Mouse (Mus musculus) layer of hippocampus, adult 2 months (tissue): ENCODE measurements around the gene Ctnnb1. TPM values are rescaled to one million over a fixed set of nuclear protein-coding genes. Genes with fewer than 3 reads are reported as not detected.

Experiments
- DNase-seq, 2 experiments: peaks; one replicate each; pipeline ENCODE4 v3.0.0; 2022; ENCODE audit warnings: low spot score in 2 of 2
- H3K27ac ChIP-seq: fragments of 200-600 bp; 2 replicates; pipeline ENCODE4 v1.8.1; 2022
- H3K4me3 ChIP-seq: fragments of 200-600 bp; 2 replicates; pipeline ENCODE4 v1.8.1; 2022; ENCODE audit warnings: mild to moderate bottlenecking
- CTCF ChIP-seq: fragments of 200-600 bp; conservative IDR thresholded peaks from 2 replicates; pipeline ENCODE4 v1.8.1; 2022; ENCODE audit warnings: antibody characterized with exemption, mild to moderate bottlenecking, moderate library complexity
- total RNA-seq, 2 experiments: library from RNA; stranded (reverse); gene quantifications; 2 replicates each; pipeline ENCODE4 v1.2.3; 2021

Gene Ctnnb1
- total RNA-seq, 2 experiments from 2014 or later: 513 to 546 TPM

- H3K27ac ChIP-seq: peak overlapping the region; percentile 84
- no peak for TF ChIP-seq CTCF
- DNase-seq: peak; percentile 95 to 99
- peak overlapping the region; percentile 53 for H3K4me3 ChIP-seq
These were observed 4.0 kb downstream of the Ctnnb1 start for GRCm38 (mm10) chr9:120932797-120933586.

- no peak for DNase-seq
- TF ChIP-seq CTCF: no peak
- Histone ChIP-seq H3K4me3 (peak overlapping the region; percentile 88), H3K27ac (peak overlapping the region; percentile 86)
These were observed 4.5 kb downstream of the Ctnnb1 start for GRCm38 (mm10) chr9:120933587-120933885.

DNA sequence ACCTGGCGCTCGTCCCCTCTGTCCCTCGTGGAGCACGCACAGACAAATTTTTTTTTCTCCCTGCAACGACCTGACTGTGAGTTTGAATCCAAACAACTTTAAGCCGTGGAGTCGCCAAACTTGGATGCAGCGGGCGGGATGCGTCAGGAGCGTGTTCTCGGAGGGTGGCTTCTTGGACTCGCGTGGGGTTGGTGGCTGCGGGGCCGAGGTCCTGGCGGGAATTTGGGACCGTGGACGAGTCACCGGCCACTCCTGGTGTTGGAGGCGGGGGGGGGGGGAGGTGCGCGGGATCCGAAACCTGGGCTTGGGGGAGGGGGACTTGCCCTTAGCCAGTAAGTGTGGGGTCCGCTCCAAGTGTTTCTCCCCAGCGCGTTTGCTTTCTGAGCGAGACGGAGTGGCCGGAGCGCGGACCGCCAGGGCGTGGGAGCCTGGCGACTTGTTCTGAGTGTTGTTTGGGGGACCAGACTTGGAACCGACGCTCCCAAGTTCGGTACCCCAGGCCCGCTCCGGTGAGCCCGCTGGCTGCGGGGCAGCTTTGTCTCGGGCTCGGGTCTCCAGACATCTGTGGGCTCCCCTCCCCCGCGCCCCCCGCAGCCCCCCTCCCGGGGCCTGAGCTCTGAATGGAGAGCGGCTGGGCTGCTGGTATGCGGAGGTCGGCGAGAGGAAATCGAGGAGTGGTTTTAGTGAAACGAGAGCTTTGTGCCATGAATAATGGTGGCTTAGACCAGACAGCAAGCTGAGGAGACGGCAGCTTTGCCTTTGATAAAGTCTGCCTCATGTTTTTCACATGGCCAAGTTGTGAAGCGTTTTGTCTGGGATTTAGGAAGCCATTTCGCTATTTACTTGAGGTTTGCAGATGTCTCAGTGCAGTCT lies 5.1 kb downstream of the Ctnnb1 start:
- H3K27ac ChIP-seq: peak overlapping the region; percentile 86
- DNase-seq: no peak
- peak overlapping the region; percentile 88 for H3K4me3 ChIP-seq
- no peak for TF ChIP-seq CTCF

GRCm38 (mm10) chr9:120934821-120935633 lies 6.0 kb downstream of the Ctnnb1 start:
- Histone ChIP-seq H3K27ac (peak overlapping the region; percentile 86), H3K4me3 (peak overlapping the region; percentile 88)
- no peak for DNase-seq
- TF ChIP-seq CTCF: no peak

GRCm38 (mm10) chr9:120935634-120935922 lies 6.6 kb downstream of the Ctnnb1 start:
- no peak for TF ChIP-seq CTCF
- Histone ChIP-seq H3K27ac (peak overlapping the region; percentile 86; the same call in 1 of the 2 replicates), H3K4me3 (peak overlapping the region; percentile 88)
- no peak for DNase-seq

GRCm38 (mm10) chr9:120936351-120936750 lies 7.3 kb downstream of the Ctnnb1 start:
- H3K27ac ChIP-seq: peak overlapping the region; percentile 21; the same call in 1 of the 2 replicates
- H3K4me3 ChIP-seq: peak overlapping the region; percentile 88
- peak; percentile 53 to 61 for DNase-seq
- peak; percentile 88 for TF ChIP-seq CTCF

GRCm38 (mm10) chr9:120940858-120941257 lies 11.8 kb downstream of the Ctnnb1 start:
- Histone ChIP-seq H3K27ac (no peak overlapping the region), H3K4me3 (no peak overlapping the region)
- DNase-seq: no peak
- no peak for TF ChIP-seq CTCF

DNA sequence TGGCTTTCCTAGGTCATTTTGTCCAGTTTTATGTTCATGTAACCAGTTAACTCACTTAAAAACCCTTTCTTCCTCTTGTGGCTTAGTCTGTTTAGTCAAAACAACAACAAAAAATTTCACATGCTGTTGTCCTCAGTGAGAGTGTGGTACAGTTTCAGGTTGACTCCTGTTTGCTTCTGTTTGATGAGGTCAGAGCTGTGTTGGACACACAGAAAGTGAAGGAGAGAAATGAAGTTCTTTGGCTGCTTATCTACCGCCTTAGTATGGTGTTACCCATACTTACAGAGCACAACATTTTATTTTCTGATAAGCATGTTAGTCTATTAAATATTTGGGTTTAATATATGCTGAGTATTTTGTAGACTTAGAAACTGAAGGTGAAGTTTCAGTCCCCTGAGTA lies 14.7 kb downstream of the Ctnnb1 start:
- Histone ChIP-seq H3K27ac (no peak overlapping the region), H3K4me3 (no peak overlapping the region)
- TF ChIP-seq CTCF: no peak
- DNase-seq: no peak

DNA sequence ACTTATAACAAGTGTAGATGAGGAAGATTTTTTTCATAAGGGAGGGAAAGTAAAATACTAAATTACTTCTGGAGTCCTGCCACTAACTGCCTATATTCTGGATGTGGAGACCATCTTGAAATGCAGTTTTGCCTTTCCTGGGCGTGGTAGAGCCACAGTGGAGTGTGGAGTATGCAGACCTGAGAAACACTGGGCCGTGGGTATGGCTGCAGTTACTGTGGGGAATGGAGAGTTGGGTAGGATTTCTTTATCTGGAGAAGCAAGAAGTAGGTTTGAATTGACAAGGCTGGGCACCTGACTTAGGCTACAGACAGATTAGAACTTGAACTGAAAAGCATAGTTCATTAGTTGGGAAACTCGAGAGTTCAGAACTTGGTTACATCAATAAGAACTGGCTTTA lies 15.2 kb downstream of the Ctnnb1 start:
- H3K27ac ChIP-seq: no peak overlapping the region
- no peak for DNase-seq
- H3K4me3 ChIP-seq: no peak overlapping the region
- TF ChIP-seq CTCF: no peak

GRCm38 (mm10) chr9:120946131-120946530 lies 17.1 kb downstream of the Ctnnb1 start:
- Histone ChIP-seq H3K4me3 (no peak overlapping the region), H3K27ac (no peak overlapping the region)
- no peak for TF ChIP-seq CTCF
- no peak for DNase-seq

GRCm38 (mm10) chr9:120948832-120949231 lies 19.8 kb downstream of the Ctnnb1 start:
- TF ChIP-seq CTCF: no peak
- Histone ChIP-seq H3K27ac (no peak overlapping the region), H3K4me3 (no peak overlapping the region)
- no peak for DNase-seq

DNA sequence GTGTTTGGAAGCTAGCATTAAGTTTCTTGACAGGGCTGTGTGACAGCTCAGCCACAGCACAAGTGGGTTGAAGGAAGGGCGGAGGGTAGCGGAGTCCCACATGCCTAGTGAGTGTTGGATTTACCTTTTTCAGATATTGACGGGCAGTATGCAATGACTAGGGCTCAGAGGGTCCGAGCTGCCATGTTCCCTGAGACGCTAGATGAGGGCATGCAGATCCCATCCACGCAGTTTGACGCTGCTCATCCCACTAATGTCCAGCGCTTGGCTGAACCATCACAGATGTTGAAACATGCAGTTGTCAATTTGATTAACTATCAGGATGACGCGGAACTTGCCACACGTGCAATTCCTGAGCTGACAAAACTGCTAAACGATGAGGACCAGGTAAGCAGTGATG lies 21.7 kb downstream of the Ctnnb1 start:
- no peak for DNase-seq
- TF ChIP-seq CTCF: no peak
- Histone ChIP-seq H3K4me3 (no peak overlapping the region), H3K27ac (no peak overlapping the region)

- DNase-seq: no peak
- Histone ChIP-seq H3K4me3 (no peak overlapping the region), H3K27ac (no peak overlapping the region)
- no peak for TF ChIP-seq CTCF
These were observed 22.9 kb downstream of the Ctnnb1 start for GRCm38 (mm10) chr9:120951947-120952346.
